Mouse (Mus musculus) spleen, postnatal 14 days (tissue): ENCODE results near the gene Smim24.
A peak's percentile ranks its signal among the peaks of the same experiment; 100 is the strongest.

ENCODE experiments used
- DNase-seq, 2 experiments: peaks; one replicate each; pipeline ENCODE4 v3.0.0; 2021 to 2022; ENCODE audit warnings: low spot score in 2 of 2

The Smim24 gene

DNA sequence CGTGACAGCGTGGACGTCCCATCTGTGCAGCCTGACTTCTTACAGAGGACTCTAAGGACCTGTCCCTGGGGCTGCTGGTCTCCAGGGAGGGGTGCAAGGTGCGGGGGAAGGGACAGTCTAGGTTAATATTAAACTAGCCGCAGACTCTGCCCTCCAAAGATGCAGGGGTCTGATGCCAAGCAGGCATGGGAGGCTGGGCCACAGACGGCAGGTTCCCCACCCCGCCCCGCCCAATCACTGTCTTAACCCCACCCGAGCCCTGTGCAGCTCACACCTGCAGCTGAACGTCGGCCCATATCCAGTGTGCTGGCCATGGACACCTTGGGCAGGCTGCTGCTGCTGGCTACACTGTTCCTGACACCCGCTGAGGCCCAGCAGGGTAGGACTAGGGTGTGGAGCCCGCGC lies at the start of gene Smim24:
Gene Smim24 (plus strand): TSS at position 271 of the 405 bp plus-strand sequence.
- DNase-seq, result no peak

DNA sequence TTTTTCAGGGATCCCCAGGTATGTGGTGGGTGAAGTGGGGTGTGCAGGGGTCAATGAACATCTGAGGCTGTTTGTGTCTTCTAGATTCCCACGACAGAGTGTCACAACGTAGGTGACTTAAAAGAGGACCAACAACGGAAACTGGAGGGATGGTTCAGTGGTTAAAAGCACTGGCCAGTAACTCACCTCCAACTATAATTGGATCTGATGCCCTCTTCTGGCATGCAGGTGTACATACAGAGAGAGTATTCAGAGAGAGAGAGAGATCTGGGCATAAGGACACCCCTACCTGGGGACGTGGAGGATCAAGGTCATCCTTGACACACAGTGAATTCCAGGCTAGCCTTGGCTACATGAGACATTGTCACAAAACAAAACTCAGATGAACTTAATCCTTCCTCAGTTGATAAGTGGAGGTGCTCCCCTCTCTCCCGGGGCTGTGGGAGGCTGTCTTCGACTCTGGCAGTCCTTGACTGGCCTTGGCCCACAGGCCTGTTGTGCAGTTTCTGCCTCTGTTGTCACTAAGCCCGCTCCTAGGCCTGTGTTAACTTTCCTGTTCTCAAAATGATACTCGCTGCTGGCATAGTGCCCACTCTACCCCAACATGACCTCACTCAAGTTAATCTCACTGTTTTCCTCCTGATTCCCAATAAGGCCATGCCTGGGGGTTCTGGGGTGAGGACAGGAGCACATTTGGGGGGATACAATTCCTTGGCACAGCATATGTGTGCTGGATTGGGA lies 48.3 kb upstream of the Smim24 start:
- DNase-seq, result no peak

DNA sequence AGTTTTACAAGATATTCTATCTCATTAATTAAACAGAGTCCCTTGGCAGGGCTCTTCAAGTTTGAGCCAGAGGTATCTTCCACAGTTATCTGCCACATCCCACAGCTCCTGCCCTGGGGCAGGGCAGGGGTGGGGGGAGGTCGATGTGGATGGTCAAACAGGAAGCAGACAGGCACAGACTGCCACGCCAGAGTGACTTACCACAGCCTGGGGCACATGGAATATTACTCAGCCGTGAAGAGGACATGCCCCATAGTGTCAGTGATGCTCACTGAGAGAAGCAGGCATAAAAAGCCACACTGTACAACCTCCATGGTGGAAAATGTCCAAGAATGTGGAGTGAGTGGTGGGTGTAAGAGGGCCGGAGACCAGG lies 47.7 kb upstream of the Smim24 start:
- DNase-seq, result no peak

DNA sequence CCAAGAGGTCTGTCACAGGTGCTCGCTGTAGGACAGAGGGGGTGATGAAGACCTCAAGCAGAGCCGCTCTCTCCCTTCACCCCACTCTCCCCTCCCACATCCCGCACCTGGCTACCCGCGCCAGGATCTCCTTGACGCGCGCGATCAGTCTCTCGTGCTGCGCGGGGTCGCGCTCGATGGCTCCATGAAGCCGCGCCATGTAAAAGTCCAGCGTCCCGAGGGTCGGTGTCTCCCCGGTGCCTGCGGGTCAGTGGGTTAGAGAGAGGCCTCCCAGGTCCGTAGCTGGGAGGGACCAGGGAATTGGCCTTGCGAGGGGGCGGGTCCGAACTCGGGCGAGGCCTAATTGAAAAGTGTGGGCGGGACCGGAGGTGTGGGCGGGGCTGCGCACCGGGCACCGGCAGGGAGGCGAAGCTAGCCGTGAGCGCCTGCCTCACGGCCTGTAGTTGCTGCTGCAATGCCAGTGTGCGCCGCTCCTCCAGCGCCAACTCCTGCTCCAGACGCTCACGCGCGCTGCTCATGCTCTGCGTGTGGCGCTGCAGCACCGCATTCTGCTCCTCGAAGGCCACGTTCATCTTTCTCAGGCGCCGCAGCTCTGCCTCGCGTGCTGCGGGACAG lies 46.3 kb upstream of the Smim24 start:
- DNase-seq, result peak; percentile 46 to 66

DNA sequence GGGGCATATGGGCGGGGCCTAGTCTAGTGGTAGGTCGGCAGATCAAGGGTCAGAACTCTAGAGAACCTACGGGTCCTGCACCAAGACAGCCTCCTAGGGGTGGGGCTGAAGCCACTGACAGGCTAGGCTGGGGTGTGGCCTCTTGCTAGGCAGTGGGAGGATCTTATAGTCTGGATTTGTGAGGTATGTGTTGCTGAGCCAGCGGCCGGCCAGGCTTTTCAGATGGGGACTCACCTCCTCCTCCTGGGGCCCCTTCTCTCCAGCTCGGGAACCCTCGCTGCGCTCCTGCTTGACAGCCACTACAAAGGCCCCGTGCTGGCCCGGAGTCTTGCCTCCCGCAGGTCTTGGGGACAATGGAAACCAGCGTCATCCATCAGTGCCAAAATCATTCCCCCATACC lies 43.7 kb upstream of the Smim24 start:
- peak in 1 of 2 experiments; percentile 43 for DNase-seq

DNA sequence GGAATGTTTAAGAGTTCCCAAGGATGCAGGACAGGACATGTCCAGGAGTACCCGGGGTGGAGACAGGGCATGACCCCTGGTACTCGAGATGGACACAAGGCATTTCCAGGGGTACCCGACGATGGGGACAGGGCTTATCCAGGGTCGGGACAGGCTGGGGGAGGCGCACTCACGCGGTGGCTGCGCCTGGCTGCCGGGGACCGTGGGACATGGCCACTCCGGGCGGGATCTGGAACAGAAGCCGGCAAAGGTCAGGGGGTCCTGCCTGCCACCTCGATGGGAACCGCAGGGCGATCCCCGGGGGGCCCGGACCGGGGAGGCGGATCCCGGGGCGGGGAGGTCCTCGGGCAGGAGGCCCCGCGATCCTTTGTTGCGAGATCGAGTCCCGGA lies 42.9 kb upstream of the Smim24 start:
- DNase-seq, result no peak

DNA sequence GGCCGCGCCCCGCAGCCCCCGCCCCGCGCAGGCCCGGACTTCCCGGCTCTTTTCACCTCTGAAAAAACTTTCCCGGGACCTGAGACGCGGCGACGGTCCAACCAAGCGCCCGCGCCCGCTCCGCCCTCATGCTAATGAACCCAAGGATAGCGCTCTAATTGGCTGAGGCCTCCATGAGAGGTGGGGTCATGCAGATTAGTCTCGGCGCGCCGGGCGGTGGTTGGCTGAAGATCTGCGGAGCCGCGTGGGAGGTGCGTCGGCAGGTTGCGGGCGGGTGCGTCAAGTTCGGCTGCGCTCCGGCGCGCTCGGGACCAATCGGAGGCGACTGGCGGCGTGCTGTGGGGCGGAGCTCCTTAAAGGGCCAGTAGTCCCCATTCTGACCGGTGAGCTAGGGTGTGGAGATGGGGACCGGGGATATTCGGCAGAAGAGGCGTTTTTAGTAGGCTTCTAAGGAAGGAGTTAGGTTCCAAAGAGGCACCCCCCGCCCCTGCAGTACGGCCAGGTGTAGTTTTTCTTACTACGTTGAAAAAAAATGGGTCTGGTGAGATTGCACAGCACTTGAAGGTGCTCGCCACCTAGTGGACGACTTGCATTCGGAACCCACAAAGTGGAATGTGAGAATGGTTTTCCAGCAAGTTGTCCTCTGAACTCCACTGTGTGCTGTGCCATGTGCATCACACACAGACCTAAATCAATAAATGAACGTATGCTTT lies 42.3 kb upstream of the Smim24 start, which contains the start of gene Hmg20b:
Gene Hmg20b (minus strand): TSS at position 130 of the 713 bp plus-strand sequence.
- DNase-seq, result peak; percentile 97 to 98

DNA sequence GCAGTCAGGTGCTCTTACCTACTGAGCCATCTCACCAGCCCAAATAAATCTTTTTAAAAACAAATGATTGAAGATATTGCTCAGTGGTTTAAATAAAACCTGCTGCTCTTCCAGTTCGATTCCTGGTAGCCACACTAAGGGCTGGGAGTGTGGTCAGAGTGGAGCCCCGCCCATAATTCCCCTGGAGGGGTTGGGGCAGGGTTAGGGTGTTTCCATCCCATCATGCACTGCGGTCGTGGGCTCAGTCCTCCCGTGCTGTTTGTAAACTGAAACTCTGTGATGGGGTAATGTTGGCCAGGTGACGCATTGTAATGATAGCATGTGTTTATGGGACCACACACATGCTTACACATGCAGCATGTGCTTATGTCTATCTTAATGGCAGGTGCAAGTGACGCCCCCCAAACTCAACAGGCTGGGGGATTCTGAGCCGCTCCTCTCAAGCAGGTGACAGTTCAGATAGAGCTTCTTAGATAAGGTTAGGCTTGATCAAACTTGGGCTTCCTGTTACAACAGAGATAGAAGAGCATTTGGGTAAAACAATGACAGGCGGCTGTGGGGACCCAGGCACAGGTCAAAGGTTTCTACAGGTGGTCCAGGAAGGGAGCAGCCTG lies 41.1 kb upstream of the Smim24 start:
- DNase-seq, result peak; percentile 57 to 59

DNA sequence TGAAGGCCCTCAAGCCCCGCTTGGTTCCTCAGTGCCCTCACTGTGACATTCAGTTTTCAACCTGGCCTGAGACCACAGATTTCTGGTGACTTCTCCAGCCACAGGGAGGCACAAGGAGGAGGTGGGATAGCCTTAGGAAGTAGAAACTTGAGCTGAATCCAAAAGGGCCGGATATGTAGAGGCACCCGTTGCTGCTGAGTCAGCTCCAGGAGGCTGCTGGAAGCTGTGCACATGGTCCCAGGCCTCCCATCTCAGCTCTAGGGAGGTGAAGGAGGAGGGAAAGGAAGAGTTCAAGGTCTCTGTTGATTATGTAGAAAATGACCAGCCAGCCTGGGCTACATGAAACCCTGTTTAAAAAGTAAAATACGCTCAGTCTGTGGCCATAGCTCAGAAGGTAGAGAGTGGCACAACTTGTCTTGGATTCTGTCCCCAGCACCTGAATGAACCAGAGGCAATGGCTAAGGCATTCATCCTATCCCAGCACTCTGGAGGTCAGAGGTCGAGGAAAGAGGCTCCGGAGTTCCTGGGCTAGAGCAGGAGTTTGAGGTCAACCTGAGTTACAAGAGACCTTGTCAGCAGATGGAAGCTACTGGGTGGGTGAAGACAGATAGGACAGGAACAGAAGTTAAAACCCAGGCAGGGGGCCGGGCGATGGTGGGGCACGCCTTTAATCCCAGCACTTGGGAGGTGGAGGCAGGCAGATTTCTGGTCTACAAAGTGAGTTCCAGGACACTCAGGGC lies 37.9 kb upstream of the Smim24 start:
- DNase-seq, result no peak

DNA sequence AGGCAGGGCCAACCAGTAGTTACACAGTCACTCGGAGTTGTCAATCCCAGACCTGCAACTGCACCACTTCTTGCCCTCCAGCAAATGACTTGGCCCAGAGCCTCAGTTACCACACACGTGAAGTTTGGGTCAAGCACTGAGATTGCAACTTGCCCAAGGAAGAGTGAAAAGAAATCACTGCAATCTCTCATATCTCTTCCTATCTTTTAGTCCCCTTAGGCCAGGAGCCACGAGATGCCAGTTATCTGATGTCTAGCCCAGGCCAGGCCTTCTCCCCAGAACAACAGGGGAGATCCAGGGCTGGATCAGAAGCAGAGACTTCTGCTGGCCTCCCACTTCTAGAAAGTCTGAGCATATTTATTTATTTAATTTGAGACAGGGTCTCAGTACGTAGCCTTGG lies 37.3 kb upstream of the Smim24 start:
- no peak for DNase-seq

DNA sequence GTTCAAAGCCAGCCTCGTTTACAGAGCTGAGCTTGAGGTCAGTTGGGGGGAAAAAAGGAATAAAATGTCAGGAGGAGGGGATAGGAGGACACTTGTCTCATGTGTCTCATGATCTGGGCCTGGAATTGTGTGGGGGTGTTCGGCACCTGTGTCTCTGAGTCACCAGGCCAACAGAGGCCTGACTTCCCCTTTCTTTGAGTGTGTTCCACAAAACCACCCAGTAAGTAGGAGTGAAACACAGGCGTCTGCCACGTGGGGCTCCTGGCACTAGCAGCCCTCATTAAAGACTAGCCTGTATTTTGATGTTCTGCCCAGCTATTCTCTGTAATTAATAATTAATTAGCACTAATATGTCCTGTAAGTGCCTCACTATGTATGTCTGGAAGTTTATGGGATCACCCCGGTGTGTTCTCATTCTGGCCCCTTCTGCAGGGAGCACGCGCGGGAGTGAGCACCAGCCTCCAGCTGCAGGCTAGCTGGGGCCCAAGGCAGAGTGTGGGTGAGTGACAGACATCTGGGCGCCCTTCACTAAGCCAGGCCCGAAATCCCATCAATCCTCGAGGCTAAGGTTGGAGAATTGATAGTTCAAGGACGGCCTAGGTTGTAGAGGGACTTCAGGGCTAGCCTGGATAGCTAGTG lies 36.4 kb upstream of the Smim24 start:
- no peak for DNase-seq

DNA sequence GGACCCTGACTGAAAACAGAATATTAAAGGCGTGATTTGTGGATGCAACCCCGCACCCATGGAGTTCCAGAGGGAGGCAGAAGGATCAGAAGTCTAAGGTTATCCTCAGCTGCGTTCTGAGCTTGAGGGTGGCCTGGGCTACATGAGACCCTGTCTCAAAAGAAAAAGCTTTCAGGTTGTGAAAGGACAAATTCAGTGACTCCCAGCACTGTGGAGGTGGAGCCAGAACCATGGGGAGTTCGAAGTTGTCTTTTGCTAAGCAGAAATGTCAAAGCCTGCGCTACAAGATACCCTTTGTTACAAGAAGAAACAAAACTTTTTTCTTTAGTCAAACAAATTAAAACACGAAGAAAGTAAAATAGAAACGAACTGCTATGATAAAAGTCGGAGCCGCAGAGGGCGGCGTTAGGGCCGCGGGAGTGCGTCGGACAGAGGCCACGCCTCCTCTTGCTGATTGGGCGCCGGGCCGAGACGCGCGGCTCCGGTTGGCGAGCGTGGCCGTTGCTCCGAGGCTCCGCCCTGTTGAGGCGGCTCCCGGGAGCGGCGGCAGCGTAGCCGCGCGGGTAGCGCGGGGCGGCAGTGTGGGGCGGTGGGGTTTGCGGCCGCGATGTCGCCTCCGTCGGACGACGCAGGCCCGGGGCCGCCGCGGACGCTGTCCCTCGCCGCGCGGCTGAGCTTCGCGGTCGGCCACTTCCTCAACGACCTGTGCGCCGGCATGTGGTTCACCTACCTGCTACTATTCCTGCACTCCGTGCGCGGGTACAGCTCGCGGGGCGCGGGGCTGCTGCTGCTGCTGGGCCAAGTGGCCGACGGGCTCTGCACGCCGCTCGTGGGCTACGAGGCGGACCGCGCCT lies 35.6 kb upstream of the Smim24 start, which contains the start of gene Mfsd12:
Gene Mfsd12 (plus strand): TSS at position 501 of the 854 bp plus-strand sequence.
- peak; percentile 84 to 88 for DNase-seq

DNA sequence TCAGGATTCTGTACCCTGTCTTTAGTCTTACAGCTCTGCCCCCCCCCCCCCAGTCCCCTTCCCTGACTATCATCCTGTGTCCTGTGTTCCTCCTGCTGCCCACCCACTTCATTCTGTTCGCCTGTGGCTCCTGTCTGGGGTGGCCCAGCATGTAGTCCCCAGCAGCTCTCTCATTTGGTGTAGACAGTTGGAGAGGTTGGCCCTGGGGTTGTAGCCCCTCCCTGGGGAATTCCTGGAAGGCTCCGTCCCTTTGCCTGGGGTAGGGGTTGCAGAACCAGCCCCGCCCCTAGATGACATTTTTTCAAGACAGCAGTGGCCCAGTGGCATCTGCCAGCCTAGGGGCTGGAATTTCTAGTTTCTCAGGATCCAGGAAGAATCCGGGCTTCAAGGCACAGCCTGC lies 34.6 kb upstream of the Smim24 start:
- DNase-seq, result no peak

DNA sequence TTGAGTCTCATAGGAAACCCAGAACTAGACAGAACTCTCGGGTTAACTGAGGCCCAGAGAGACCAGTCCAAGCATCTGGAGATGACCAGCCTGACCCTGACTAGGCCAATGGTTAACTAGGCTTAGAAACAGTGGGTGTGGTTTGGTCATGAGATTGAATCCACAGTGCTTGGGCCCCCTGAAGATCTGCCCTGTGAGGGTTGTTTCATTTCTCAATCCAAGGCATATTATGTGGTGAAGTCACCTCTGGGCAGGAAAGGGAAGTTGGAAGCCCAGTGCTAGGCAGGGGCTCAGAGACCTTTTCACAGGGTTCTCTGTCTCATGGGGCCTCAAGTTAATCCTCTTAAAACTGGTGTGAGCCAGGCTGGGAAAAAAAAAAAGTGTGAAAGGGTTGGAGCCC lies 34.0 kb upstream of the Smim24 start:
- no peak for DNase-seq

DNA sequence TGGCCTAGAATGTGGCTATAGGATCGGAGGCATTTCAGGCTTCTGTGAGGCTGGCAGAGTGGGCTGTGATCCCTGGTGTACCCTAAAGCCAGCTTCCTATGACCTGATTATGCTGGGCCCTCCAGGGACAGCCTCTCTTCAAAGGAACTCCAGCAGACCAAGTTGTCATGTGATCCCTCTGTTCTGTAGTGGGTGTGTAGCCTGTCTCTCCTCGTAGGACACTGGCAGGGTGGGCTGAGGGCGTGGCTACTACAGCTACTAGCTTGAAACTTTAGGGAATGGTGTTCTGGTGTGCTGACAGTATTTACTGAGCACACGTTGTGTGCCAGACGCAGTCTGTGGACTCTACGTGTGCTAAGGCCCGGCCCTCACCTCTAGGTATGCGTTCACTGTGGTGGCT lies 32.1 kb upstream of the Smim24 start:
- no peak for DNase-seq

DNA sequence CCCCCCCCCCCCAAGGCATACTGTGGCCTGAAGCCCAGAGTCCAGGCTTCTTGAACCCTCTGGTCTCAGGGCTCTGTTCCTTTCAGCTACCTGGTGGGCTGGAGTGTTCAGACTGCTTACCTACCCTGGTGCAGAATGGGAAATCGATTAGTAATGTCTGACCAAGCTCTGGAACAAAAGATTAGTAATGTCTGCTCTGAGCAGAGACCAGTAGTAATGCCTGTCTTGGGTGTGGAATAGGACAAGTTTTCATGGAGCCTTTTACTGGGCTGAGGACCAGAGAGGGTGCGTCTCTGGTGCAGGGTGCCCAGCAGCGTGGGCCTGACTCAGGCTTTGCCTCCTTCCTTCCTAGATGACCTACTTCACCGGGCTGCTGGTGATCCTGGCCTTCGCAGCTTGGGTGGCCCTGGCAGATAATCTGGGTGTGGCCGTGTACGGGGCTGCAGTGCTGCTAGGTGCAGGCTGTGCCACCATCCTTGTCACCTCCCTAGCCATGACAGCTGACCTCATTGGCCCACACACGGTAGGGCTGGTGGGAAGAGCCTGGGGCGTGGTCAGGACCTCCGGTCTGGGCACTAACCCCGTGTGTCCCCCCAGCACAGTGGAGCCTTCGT lies 30.4 kb upstream of the Smim24 start:
- DNase-seq, result peak; percentile 63 to 66

DNA sequence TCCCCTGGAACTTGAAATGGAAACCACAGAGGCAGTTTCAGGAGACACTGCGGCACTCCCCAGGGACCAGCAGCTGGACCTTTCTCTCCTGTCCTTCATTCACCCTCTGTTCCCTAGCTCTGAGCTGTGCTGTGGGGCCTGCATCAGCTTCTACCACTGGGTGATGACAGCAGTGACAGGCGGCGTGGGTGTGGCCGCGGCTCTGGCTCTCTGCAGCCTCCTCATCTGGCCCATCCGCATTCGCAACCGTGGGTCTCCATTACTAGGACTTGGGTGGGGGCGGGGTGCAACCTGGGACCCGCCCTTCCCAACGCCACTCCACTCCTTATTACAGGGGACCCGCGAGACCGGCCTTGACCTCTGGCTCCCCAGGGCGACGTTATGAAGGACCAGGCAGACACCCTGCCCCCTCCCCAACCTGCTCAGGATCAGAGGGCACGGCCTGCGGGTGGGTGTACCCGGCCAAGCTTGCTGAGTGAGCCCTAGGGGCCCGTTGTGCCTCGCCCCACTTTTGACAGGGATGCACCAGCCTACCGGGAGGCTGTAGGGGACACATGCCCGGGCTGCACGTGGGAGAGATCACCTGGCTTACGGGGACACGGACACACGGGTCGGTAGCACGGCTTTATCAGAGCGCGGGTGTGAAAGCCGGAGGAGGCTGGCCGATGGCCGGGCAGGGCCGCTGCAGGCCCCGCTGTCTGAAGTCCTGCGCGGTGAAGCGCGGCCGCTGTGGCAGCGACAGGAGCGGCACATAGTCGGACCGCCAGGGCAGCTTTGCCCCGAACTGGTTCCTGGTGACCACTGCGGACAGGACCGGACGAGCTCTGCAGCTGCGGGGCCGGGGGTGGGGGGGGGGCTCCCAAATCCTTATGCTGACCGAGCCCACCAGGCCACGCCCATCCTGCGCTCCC lies 29.2 kb upstream of the Smim24 start:
- DNase-seq, result no peak

DNA sequence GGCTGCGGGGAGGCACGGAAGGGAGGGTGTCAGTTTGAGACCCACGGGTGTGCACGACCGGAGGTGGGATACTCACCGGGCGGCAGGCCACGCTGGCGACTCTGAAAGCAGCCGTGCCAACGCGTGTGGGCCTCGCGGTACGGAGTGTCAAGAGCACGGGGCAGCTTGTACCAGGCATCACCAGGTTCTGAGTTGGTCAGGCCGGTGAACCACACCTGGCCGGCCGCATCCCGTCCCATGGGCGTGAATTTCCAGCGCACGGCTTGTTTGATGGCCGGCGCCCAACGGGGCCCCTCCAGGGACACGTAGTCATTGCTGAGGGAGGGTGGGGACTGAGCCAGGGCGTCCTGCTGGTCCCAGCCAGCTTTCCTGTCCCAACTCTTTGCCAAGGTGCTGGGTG lies 28.2 kb upstream of the Smim24 start:
- DNase-seq, result no peak

DNA sequence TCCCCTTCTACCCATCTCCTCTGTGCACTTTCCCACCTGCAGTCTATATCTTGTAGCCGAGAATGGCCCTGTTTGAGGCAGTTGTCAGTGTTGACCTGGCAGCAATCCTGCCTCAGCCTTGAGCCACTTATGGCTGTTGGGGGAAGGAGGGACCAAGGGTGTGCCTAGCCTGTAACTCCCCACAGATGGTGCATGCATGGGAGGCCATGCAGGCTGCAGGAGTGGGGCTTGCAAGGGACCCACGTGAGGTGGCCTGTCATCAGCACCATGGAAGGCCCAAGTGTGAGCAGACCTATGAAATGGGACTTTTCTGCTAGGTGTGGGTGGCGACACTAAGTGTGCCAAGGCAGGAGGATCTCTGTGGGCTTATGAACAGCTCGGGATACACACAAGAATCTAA lies 27.8 kb upstream of the Smim24 start:
- no peak for DNase-seq
